Mouse (Mus musculus) stomach, postnatal 0 days (tissue): ENCODE measurements around the gene Sort1. TPM values are rescaled to one million over a fixed set of nuclear protein-coding genes. Genes with fewer than 3 reads are reported as not detected.

Experiments used
- ATAC-seq: fragments of 200-750 bp; cut with Nextera tagmentation; 2 replicates; pipeline ENCODE4 v1.8.0; 2017; ENCODE audit not compliant: low FRiP score, low TSS enrichment
- DNase-seq: peaks from one replicate; pipeline ENCODE4 v3.0.0-alpha.2; 2016; ENCODE audit warnings: low spot score
- H3K27ac ChIP-seq: fragments of 300-500 bp; sonication (generic); replicated peaks from 2 replicates; pipeline ENCODE4 v1.5.1; 2014; ENCODE audit warnings: mild to moderate bottlenecking, control low read depth
- H3K27me3 ChIP-seq: fragments of 300-500 bp; sonication (generic); 2 replicates; pipeline ENCODE4 v1.6.1; 2014; ENCODE audit warnings: low read length; ENCODE audit not compliant: control insufficient read depth, insufficient read depth
- H3K36me3 ChIP-seq: fragments of 300-500 bp; sonication (generic); 2 replicates; pipeline ENCODE4 v1.6.1; 2014; ENCODE audit warnings: low read length, mixed read lengths; ENCODE audit not compliant: control insufficient read depth, insufficient read depth
- H3K4me1 ChIP-seq: fragments of 300-500 bp; sonication (generic); replicated peaks from 2 replicates; pipeline ENCODE4 v1.6.1; 2014; ENCODE audit warnings: antibody characterized with exemption; ENCODE audit not compliant: control insufficient read depth, insufficient read depth
- H3K4me2 ChIP-seq: fragments of 300-500 bp; sonication (generic); replicated peaks from 2 replicates; pipeline ENCODE4 v1.6.1; 2014; ENCODE audit warnings: low read depth, mild to moderate bottlenecking, control low read depth, moderate library complexity
- H3K4me3 ChIP-seq: fragments of 300-500 bp; sonication (generic); 2 replicates; pipeline ENCODE4 v1.5.1; 2014; ENCODE audit warnings: low read depth, low read length, control low read depth
- H3K9ac ChIP-seq: fragments of 300-500 bp; sonication (generic); 2 replicates; pipeline ENCODE4 v1.6.1; 2014; ENCODE audit warnings: mild to moderate bottlenecking, low read length, control low read depth, mixed read lengths
- H3K9me3 ChIP-seq: fragments of 300-500 bp; sonication (generic); 2 replicates; pipeline ENCODE4 v1.6.1; 2016; ENCODE audit warnings: low read length; ENCODE audit not compliant: control insufficient read depth
- CTCF ChIP-seq: IDR thresholded peaks from 2 replicates; pipeline ENCODE4 v1.5.1; 2016; ENCODE audit warnings: antibody characterized with exemption, low read depth, mild to moderate bottlenecking, moderate library complexity
- EP300 ChIP-seq: optimal IDR thresholded peaks from 2 replicates; pipeline ENCODE3; 2016; ENCODE audit warnings: antibody characterized with exemption
- WGBS: fragments of 180-500 bp; shearing (Covaris S2); extraction: QIAGEN DNeasy Blood & Tissue Kit; methylation state at CpG from one replicate; pipeline ENCODE4 v1.1.7; 2014; 5-methylcytosine and 5-hydroxymethylcytosine counted together
- polyA plus RNA-seq: library from polyadenylated mRNA; unstranded; fragments of >200 nt; fragmentation: Nextera tagmentation; extraction: Ambion mirVana; gene quantifications from 2 replicates; pipeline ENCODE4 v1.2.1, GENCODE M21; 2015

Sort1 gene
- polyA plus RNA-seq, 1 experiment from 2014 or later = 7.6 TPM

DNA sequence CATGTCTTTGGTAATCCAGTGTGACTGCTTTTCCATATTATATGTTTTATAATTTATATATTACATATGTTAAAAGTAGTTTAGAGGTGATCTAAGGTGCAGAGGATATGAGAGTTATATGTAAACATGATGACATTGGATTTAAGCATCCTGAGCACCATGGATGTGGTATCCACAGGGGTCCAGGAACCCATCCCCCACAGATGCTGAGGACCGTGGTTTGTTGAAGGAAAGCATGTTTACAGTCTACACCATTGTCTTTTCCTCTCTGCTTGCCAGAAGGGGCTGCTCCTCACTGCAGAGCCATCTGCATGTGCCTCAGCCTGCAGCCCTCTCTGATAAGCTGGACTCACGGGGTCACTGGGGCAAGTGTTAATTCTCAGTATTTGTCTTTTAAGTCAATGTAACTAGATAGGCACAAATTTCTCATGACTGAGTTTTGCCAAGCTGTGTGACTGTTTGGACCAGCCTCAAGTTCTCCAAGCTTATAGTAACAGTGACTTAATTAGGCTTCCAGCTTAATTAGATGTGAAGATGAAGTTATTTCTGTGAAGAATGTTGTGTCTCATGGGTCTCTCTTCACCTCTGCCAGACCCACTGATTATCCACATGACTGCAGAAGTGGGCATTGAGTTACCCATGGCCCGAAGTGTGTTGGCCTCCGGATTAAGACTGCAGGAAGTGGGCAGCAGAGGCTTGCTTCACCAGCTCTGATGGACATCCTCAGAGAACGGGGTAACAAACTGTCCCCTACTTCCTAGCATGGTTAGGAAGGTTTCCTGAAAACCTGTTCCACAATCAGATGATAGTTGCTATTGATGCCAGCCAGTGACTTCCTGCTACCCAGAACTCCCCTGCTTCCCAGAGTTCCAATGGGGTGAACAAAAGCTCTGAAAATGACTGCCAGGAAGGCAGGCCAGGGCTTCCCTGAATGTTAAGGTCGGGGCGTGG lies 14.0 kb downstream of the Sort1 start:
- WGBS = 62% methylated on average over 7 of the region's 7 CpGs
- 0 out of 2 replicates have a peak overlapping the region, but pooled peaks have one; percentile 18 for H3K27ac ChIP-seq
- H3K4me3 ChIP-seq = no peak overlapping the region

DNA sequence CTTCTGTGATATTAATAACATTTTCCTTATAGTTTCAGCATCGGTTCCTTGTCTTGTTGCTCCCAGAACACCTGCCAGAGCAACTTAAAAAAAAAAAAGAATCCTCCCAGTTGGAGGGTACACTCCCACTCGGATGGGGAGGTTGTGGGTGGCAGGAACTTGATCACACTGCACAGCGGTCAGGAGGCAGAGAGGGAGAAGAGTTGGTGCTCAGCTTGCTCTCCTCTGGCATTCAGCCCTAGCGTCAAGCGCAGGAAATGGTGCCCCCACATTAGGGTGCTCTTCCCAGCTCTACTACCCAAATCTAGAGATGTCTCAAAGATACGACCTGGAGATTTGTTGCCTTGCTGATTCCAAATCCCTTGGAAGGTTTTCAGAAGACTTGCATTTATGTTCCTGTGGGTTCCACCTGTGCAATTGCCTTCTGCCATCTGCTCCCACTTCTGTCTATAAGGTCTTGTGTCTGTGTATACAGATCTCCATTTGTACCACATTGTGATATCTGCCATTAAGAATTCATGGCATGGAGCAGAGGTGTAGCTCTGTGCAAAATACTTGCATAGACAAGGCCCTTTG lies 16.7 kb downstream of the Sort1 start:
- no peaks in the 10 kb centered on the region for H3K9me3 ChIP-seq
- no peak overlapping the region for H3K4me2 ChIP-seq
- H3K36me3 ChIP-seq = no peaks in the 10 kb centered on the region
- H3K4me3 ChIP-seq = no peak overlapping the region
- TF ChIP-seq CTCF (no peak), EP300 (no peak)
- H3K9ac ChIP-seq = no peak overlapping the region
- DNase-seq (no peak), ATAC-seq (no peak)
- WGBS = 80% methylated on average over 6 of the region's 6 CpGs
- H3K4me1 ChIP-seq = peaks cover 9% of the 10 kb centered on the region
- no peak overlapping the region for H3K27ac ChIP-seq
- H3K27me3 ChIP-seq = no peaks in the 10 kb centered on the region

More for the DNA sequence above, 14.0 kb downstream of the Sort1 start:
- DNase-seq = no peak
- Histone ChIP-seq H3K27me3 (no peaks in the 10 kb centered on the region), H3K9me3 (no peaks in the 10 kb centered on the region), H3K9ac (no peak overlapping the region), H3K4me2 (no peak overlapping the region), H3K36me3 (no peaks in the 10 kb centered on the region), H3K4me1 (peaks cover 21% of the 10 kb centered on the region)
- ATAC-seq = no peak
- no peak for TF ChIP-seq CTCF
- TF ChIP-seq EP300 = no peak

DNA sequence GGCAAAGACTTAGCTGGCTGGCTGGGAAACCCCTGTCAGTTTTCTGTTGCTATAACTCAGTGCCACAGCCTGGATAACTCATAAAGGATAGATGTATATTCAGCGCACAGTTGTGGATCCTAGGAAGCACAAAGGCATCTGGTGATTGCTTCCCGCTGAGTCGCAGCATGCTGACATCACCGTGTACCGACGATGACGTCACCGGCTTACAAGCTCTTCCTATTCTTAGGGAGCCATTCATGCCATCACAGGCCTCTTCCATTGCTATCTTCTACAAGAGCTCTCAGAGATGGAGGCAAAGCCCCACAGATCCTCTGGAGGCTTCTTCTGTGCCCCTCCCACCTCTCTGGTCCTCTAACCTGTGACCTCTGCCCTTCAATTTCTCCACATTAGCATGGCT lies 19.8 kb downstream of the Sort1 start:
- no peaks in the 10 kb centered on the region for H3K9me3 ChIP-seq
- no peak overlapping the region for H3K4me3 ChIP-seq
- DNase-seq (no peak), ATAC-seq (0 out of 2 replicates have a peak, but pooled peaks have one; percentile 20)
- no peaks in the 10 kb centered on the region for H3K27me3 ChIP-seq
- no peak overlapping the region for H3K9ac ChIP-seq
- H3K27ac ChIP-seq = no peak overlapping the region
- WGBS = 90% methylated on average over 8 of the region's 8 CpGs
- no peaks in the 10 kb centered on the region for H3K36me3 ChIP-seq
- TF ChIP-seq EP300 (no peak), CTCF (no peak)
- H3K4me2 ChIP-seq = no peak overlapping the region
- no peaks in the 10 kb centered on the region for H3K4me1 ChIP-seq

DNA sequence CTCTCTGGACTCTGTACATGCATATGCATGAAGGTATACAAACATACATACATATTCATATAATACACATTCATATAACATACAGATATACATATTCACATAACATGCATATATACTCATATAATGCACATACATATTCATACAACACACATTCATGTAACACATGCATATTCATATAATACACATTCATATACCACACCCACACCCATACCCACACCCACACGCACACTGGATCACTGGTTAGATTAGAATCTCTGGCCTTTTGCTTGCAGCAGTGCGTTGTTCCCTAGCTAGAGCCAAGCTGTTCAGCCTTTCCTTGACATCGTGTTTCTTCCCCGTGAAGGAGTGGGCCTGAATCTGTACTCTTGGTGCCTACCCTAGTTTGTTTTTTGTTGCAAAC lies 20.9 kb downstream of the Sort1 start:
- WGBS = 69% methylated on average over 4 of the region's 4 CpGs

DNA sequence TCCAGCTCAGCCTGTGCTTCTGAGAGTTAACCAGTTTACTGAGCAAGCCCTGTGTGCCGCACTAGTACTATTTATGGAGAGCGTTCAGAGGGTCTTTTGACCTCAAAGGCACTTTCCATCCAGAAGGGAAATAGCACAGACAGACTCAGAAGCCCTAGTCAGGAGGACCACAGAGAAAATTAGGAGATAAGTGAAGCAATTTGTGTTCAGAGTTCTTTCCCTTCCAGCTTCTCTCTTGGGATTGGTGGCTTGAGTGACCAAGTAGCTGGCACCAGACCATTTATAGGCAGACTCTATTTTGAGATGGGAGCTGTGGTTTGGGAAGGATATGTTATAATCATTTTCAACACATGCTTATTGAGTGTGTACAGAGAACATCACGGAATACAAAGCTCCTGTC lies 22.5 kb downstream of the Sort1 start:
- WGBS = 57% methylated on average over 3 of the region's 3 CpGs
- no peaks in the 10 kb centered on the region for H3K27me3 ChIP-seq
- H3K9me3 ChIP-seq = no peaks in the 10 kb centered on the region
- no peak for ATAC-seq
- no peak overlapping the region for H3K9ac ChIP-seq
- DNase-seq = no peak
- 0 out of 2 replicates have a peak overlapping the region, but pooled peaks have one; percentile 1 for H3K27ac ChIP-seq
- H3K4me2 ChIP-seq = no peak overlapping the region
- H3K4me1 ChIP-seq = peaks cover 4% of the 10 kb centered on the region; the same call in 1 of the 2 replicates
- TF ChIP-seq CTCF (no peak), EP300 (no peak)
- no peaks in the 10 kb centered on the region for H3K36me3 ChIP-seq
- H3K4me3 ChIP-seq = no peak overlapping the region

More for the DNA sequence above, 20.9 kb downstream of the Sort1 start:
- H3K36me3 ChIP-seq = no peaks in the 10 kb centered on the region
- H3K4me3 ChIP-seq = no peak overlapping the region
- H3K4me2 ChIP-seq = no peak overlapping the region
- H3K27me3 ChIP-seq = no peaks in the 10 kb centered on the region
- DNase-seq = no peak
- TF ChIP-seq EP300 (no peak), CTCF (no peak)
- H3K4me1 ChIP-seq = no peaks in the 10 kb centered on the region
- no peaks in the 10 kb centered on the region for H3K9me3 ChIP-seq
- no peak overlapping the region for H3K9ac ChIP-seq
- H3K27ac ChIP-seq = no peak overlapping the region
- ATAC-seq = no peak
